In genomic region chr1:47306961-47307360, GRCm38 (mm10) we compare ENCODE assay signal across 13 mouse cellular contexts.
"Had no signal": no experiment of that assay in that cellular context is flagged by ENCODE, and none has a peak within 500 bp of the region (broad histone marks: within the 10 kb centered on the region; RNA-seq: fewer than 3 reads in every experiment).

No protein-coding gene starts in this region.

- H3K4me1 ChIP-seq: midbrain, embryonic 10.5 days; midbrain, embryonic 12.5 days; neural tube, embryonic 12.5 days had no signal

- DNase-seq: lung, adult 18-20 months; lung, embryonic 14.5 days; lung, postnatal 10 days; lung, postnatal 4 days; midbrain, embryonic 14.5 days; right cerebral cortex, postnatal 14 days; thymus, adult 18-20 months; thymus, postnatal 14 days; thymus, postnatal 36 days had no signal

- H3K9me3 ChIP-seq: midbrain, embryonic 10.5 days; midbrain, embryonic 12.5 days; neural tube, embryonic 12.5 days had no signal

- H3K9ac ChIP-seq: lung, embryonic 14.5 days; midbrain, embryonic 12.5 days; neural tube, embryonic 12.5 days had no signal

- H3K27me3 ChIP-seq: midbrain, embryonic 12.5 days; neural tube, embryonic 12.5 days had no signal

- H3K4me2 ChIP-seq: lung, embryonic 14.5 days; midbrain, embryonic 12.5 days; neural tube, embryonic 12.5 days had no signal

- ATAC-seq: midbrain, embryonic 16.5 days had no signal

- H3K36me3 ChIP-seq: midbrain, embryonic 10.5 days; midbrain, embryonic 12.5 days; neural tube, embryonic 12.5 days had no signal

- H3K4me3 ChIP-seq: midbrain, embryonic 10.5 days; midbrain, embryonic 12.5 days; neural tube, embryonic 12.5 days had no signal

- H3K27ac ChIP-seq: midbrain, embryonic 10.5 days; midbrain, embryonic 12.5 days; neural tube, embryonic 12.5 days had no signal
